Mouse (Mus musculus): ENCODE results near the gene Mri1.

- TF ChIP-seq CTCF (IDR thresholded peaks at IDR 0.05) (peak; percentile 95), POLR2A (IDR thresholded peaks at IDR 0.05; ENCODE audit: insufficient read depth, low read depth, low read length) (no peak)
Measured at GRCm38 (mm10) chr8:84291688-84292087, 34.6 kb upstream of the Mri1 start.
